Mouse (Mus musculus) kidney, adult 2 months (tissue): ENCODE results near the gene Ripply2.

Experiments used
- CTCF ChIP-seq: fragments of 200-500 bp; conservative IDR thresholded peaks from 2 replicates; pipeline ENCODE4 v1.5.1; 2011; ENCODE audit warnings: low read depth, mild to moderate bottlenecking, control low read depth, low read length, moderate library complexity, mixed read lengths; ENCODE audit not compliant: insufficient read depth, insufficient read length
- POLR2A ChIP-seq: fragments of 200-500 bp; IDR thresholded peaks from one replicate; pipeline ENCODE4 v1.6.1; 2011; ENCODE audit warnings: low read depth, low read length, control low read depth

DNA sequence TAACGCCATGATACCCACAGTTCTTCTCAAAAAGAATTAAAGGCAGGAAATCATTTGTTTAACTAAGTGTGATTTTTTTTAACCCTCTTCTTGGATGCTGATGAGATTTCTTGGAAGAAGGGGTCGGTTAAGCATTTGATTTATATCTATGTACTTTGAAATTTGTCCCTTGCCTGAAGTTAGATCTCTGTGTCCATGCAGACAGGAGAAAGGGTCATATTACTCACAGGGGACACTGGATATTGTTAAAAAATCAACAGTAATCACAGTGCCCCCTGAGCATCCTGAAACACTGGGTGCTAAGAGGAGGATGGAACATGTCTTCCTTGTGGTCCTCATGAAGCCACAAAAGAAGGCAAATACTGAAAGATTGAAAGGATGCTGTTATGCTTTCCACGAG is 30.8 kb upstream of the Ripply2 start:
- no peak for TF ChIP-seq POLR2A
- TF ChIP-seq CTCF: no peak
